Mouse (Mus musculus) stomach, embryonic 16.5 days (tissue): ENCODE data around the gene Tmem102. TPM values are rescaled to one million over a fixed set of nuclear protein-coding genes. Genes with fewer than 3 reads are reported as not detected.

Source experiments
- ATAC-seq: fragments of 200-750 bp; cut with Nextera tagmentation; 2 replicates; pipeline ENCODE4 v1.8.0; 2017; ENCODE audit warnings: moderate number of reproducible peaks, moderate TSS enrichment; ENCODE audit not compliant: insufficient read depth, low FRiP score
- H3K27ac ChIP-seq: fragments of 300-500 bp; sonication (generic); 2 replicates; pipeline ENCODE4 v1.5.1; 2014; ENCODE audit warnings: low read length
- H3K27me3 ChIP-seq: fragments of 300-500 bp; sonication (generic); 2 replicates; pipeline ENCODE4 v1.6.1; 2014; ENCODE audit warnings: low read length, control low read depth, mixed read lengths; ENCODE audit not compliant: control insufficient read depth, insufficient read depth
- H3K36me3 ChIP-seq: fragments of 300-500 bp; sonication (generic); 2 replicates; pipeline ENCODE4 v1.6.1; 2014; ENCODE audit warnings: low read length; ENCODE audit not compliant: control insufficient read depth, insufficient read depth
- H3K4me1 ChIP-seq: fragments of 300-500 bp; sonication (generic); 2 replicates; pipeline ENCODE4 v1.6.1; 2014; ENCODE audit warnings: low read length, control low read depth, mixed read lengths; ENCODE audit not compliant: control insufficient read depth, insufficient read depth
- H3K4me2 ChIP-seq: fragments of 300-500 bp; sonication (generic); 2 replicates; pipeline ENCODE4 v1.6.1; 2014; ENCODE audit warnings: low read depth, low read length, mixed read lengths
- H3K4me3 ChIP-seq: fragments of 300-500 bp; sonication (generic); replicated peaks from 2 replicates; pipeline ENCODE4 v1.5.1; 2014; ENCODE audit warnings: mild to moderate bottlenecking, low read length
- H3K9ac ChIP-seq: fragments of 300-500 bp; sonication (generic); 2 replicates; pipeline ENCODE4 v1.6.1; 2014; ENCODE audit warnings: low read length
- H3K9me3 ChIP-seq: fragments of 300-500 bp; sonication (generic); replicated peaks from 2 replicates; pipeline ENCODE4 v1.6.1; 2016; ENCODE audit warnings: low read length, control low read depth; ENCODE audit not compliant: control insufficient read depth
- WGBS: fragments of 180-500 bp; shearing (Covaris S2); extraction: QIAGEN DNeasy Blood & Tissue Kit; methylation state at CpG from one replicate; pipeline ENCODE4 v1.1.7; 2014; 5-methylcytosine and 5-hydroxymethylcytosine counted together
- polyA plus RNA-seq: library from polyadenylated mRNA; unstranded; fragments of >200 nt; fragmentation: Nextera tagmentation; extraction: Ambion mirVana; gene quantifications from 2 replicates; pipeline ENCODE4 v1.2.1, GENCODE M21; 2015

Gene Tmem102
- polyA plus RNA-seq = 14.2 and 15.0 TPM in 2 replicates

GRCm38 (mm10) chr11:69804972-69805909 is at the start of gene Tmem102:
Gene Tmem102, minus strand, starts transcription at chr11:69805624.
- Histone ChIP-seq H3K4me3 (peak within 1 kb of the TSS; percentile 72), H3K9ac (peak within 1 kb of the TSS; percentile 83), H3K36me3 (no peaks in the 10 kb centered on the region), H3K9me3 (no peaks in the 10 kb centered on the region), H3K4me1 (peaks cover 46% of the 10 kb centered on the region), H3K27ac (peak within 1 kb of the TSS; percentile 69), H3K4me2 (peak within 1 kb of the TSS; percentile 99), H3K27me3 (peaks cover 12% of the 10 kb centered on the region)
- peak; percentile 41 for ATAC-seq
- WGBS = 10% methylated on average over 29 of the region's 29 CpGs

- WGBS = 74% methylated on average over 10 of the region's 10 CpGs
- ATAC-seq = no peak
Observed at GRCm38 (mm10) chr11:69854680-69855079, 49.3 kb upstream of the Tmem102 start.

GRCm38 (mm10) chr11:69853994-69854393 is 48.6 kb upstream of the Tmem102 start:
- no peaks in the 10 kb centered on the region for H3K9me3 ChIP-seq
- no peak overlapping the region for H3K27ac ChIP-seq
- no peaks in the 10 kb centered on the region for H3K4me1 ChIP-seq
- H3K4me3 ChIP-seq = no peak overlapping the region
- H3K4me2 ChIP-seq = no peak overlapping the region
- 0 out of 2 replicates have a peak, but pooled peaks cover 9% of the 10 kb centered on the region for H3K36me3 ChIP-seq
- no peaks in the 10 kb centered on the region for H3K27me3 ChIP-seq
- 0 out of 2 replicates have a peak, but pooled peaks have one; percentile 9 for ATAC-seq
- H3K9ac ChIP-seq = no peak overlapping the region
- WGBS = 55% methylated on average over 7 of the region's 7 CpGs

More at GRCm38 (mm10) chr11:69854680-69855079, 49.3 kb upstream of the Tmem102 start:
- Histone ChIP-seq H3K4me1 (no peaks in the 10 kb centered on the region), H3K9ac (no peak overlapping the region), H3K27ac (no peak overlapping the region), H3K4me2 (no peak overlapping the region), H3K36me3 (0 out of 2 replicates have a peak, but pooled peaks cover 9% of the 10 kb centered on the region), H3K27me3 (no peaks in the 10 kb centered on the region), H3K4me3 (no peak overlapping the region), H3K9me3 (no peaks in the 10 kb centered on the region)

- no peak overlapping the region for H3K27ac ChIP-seq
- H3K9me3 ChIP-seq = no peaks in the 10 kb centered on the region
- no peak overlapping the region for H3K9ac ChIP-seq
- WGBS = 69% methylated on average over 8 of the region's 8 CpGs
- no peaks in the 10 kb centered on the region for H3K27me3 ChIP-seq
- peaks cover 10% of the 10 kb centered on the region for H3K4me1 ChIP-seq
- H3K4me2 ChIP-seq = no peak overlapping the region
- H3K4me3 ChIP-seq = no peak overlapping the region
- no peak for ATAC-seq
- 0 out of 2 replicates have a peak, but pooled peaks cover 9% of the 10 kb centered on the region for H3K36me3 ChIP-seq
Observed at GRCm38 (mm10) chr11:69850754-69851153, 45.3 kb upstream of the Tmem102 start.

- Histone ChIP-seq H3K36me3 (0 out of 2 replicates have a peak, but pooled peaks cover 9% of the 10 kb centered on the region), H3K27me3 (no peaks in the 10 kb centered on the region), H3K4me3 (no peak overlapping the region), H3K9me3 (no peaks in the 10 kb centered on the region), H3K4me2 (no peak overlapping the region), H3K9ac (no peak overlapping the region), H3K4me1 (peaks cover 16% of the 10 kb centered on the region), H3K27ac (no peak overlapping the region; the same call in 1 of the 2 replicates)
- ATAC-seq = no peak
- 94% methylated on average over 15 of the region's 15 CpGs for WGBS
Observed at GRCm38 (mm10) chr11:69849884-69850283, 44.5 kb upstream of the Tmem102 start.

GRCm38 (mm10) chr11:69849128-69849527 is 43.7 kb upstream of the Tmem102 start:
- 0 out of 2 replicates have a peak, but pooled peaks cover 9% of the 10 kb centered on the region for H3K36me3 ChIP-seq
- 79% methylated on average over 9 of the region's 9 CpGs for WGBS

GRCm38 (mm10) chr11:69848021-69848420 is 42.6 kb upstream of the Tmem102 start:
- Histone ChIP-seq H3K4me1 (peaks cover 16% of the 10 kb centered on the region), H3K9me3 (no peaks in the 10 kb centered on the region), H3K36me3 (0 out of 2 replicates have a peak, but pooled peaks cover 9% of the 10 kb centered on the region), H3K27me3 (no peaks in the 10 kb centered on the region), H3K9ac (no peak overlapping the region; the same call in 1 of the 2 replicates), H3K27ac (no peak overlapping the region), H3K4me2 (peak overlapping the region; percentile 84), H3K4me3 (peak overlapping the region; percentile 64; the same call in 1 of the 2 replicates)
- WGBS = 90% methylated on average over 6 of the region's 6 CpGs
- no peak for ATAC-seq

More at GRCm38 (mm10) chr11:69849128-69849527, 43.7 kb upstream of the Tmem102 start:
- H3K27me3 ChIP-seq = no peaks in the 10 kb centered on the region
- no peak overlapping the region for H3K9ac ChIP-seq
- no peak for ATAC-seq
- H3K4me2 ChIP-seq = no peak overlapping the region
- H3K27ac ChIP-seq = peak overlapping the region; percentile 36; the same call in 1 of the 2 replicates
- H3K4me1 ChIP-seq = peaks cover 16% of the 10 kb centered on the region
- H3K9me3 ChIP-seq = no peaks in the 10 kb centered on the region
- H3K4me3 ChIP-seq = no peak overlapping the region

- H3K4me2 ChIP-seq = peak overlapping the region; percentile 84
- no peaks in the 10 kb centered on the region for H3K27me3 ChIP-seq
- peak; percentile 63 for ATAC-seq
- peak overlapping the region; percentile 64 for H3K4me3 ChIP-seq
- no peaks in the 10 kb centered on the region for H3K9me3 ChIP-seq
- H3K4me1 ChIP-seq = peaks cover 16% of the 10 kb centered on the region
- 0 out of 2 replicates have a peak, but pooled peaks cover 9% of the 10 kb centered on the region for H3K36me3 ChIP-seq
- peak overlapping the region; percentile 83 for H3K9ac ChIP-seq
- WGBS = 8% methylated on average over 37 of the region's 37 CpGs
- H3K27ac ChIP-seq = peak overlapping the region; percentile 95
Observed at GRCm38 (mm10) chr11:69846738-69847688, 41.6 kb upstream of the Tmem102 start.
